Mouse (Mus musculus) liver, postnatal 0 days (tissue): ENCODE measurements around the gene Peg12. TPM values are rescaled to one million over a fixed set of nuclear protein-coding genes. Genes with fewer than 3 reads are reported as not detected.

Experiments
- ATAC-seq: fragments of 200-750 bp; cut with Nextera tagmentation; 2 replicates; pipeline ENCODE4 v1.8.0; 2017; ENCODE audit warnings: mild to moderate bottlenecking, moderate library complexity
- DNase-seq: peaks from one replicate; pipeline ENCODE4 v3.0.0-alpha.2; 2016
- H3K27ac ChIP-seq: fragments of 300-500 bp; sonication (generic); 2 replicates; pipeline ENCODE4 v1.5.1; 2014; ENCODE audit warnings: antibody characterized with exemption, moderate library complexity, mild to moderate bottlenecking, low read depth
- H3K27me3 ChIP-seq: fragments of 300-500 bp; sonication (generic); 2 replicates; pipeline ENCODE4 v1.6.1; 2014; ENCODE audit warnings: low read length, control low read depth, mixed read lengths; ENCODE audit not compliant: insufficient read depth
- H3K36me3 ChIP-seq: fragments of 300-500 bp; sonication (generic); replicated peaks from 2 replicates; pipeline ENCODE4 v1.6.1; 2014; ENCODE audit warnings: mild to moderate bottlenecking, control low read depth, low read length, moderate library complexity, mixed read lengths; ENCODE audit not compliant: insufficient read depth
- H3K4me1 ChIP-seq: fragments of 300-500 bp; sonication (generic); 2 replicates; pipeline ENCODE4 v1.6.1; 2014; ENCODE audit warnings: antibody characterized with exemption, mild to moderate bottlenecking, control low read depth; ENCODE audit not compliant: insufficient read depth
- H3K4me2 ChIP-seq: fragments of 300-500 bp; sonication (generic); 2 replicates; pipeline ENCODE4 v1.6.1; 2014; ENCODE audit warnings: low read depth, mild to moderate bottlenecking, low read length, moderate library complexity, mixed read lengths
- H3K4me3 ChIP-seq: fragments of 300-500 bp; sonication (generic); 2 replicates; pipeline ENCODE4 v1.5.1; 2014; ENCODE audit warnings: low read depth, low read length
- H3K9ac ChIP-seq: fragments of 300-500 bp; sonication (generic); replicated peaks from 2 replicates; pipeline ENCODE4 v1.6.1; 2014; ENCODE audit warnings: mild to moderate bottlenecking, moderate library complexity
- H3K9me3 ChIP-seq: fragments of 300-500 bp; sonication (generic); 2 replicates; pipeline ENCODE4 v1.6.1; 2016; ENCODE audit warnings: mild to moderate bottlenecking, control low read depth, low read length, mixed read lengths
- CTCF ChIP-seq: sonication (generic); IDR thresholded peaks from 2 replicates; pipeline ENCODE4 v1.5.1; 2016; ENCODE audit warnings: antibody characterized with exemption, low read depth
- EP300 ChIP-seq: IDR thresholded peaks from 2 replicates; pipeline ENCODE4 v1.6.1; 2016; ENCODE audit warnings: antibody characterized with exemption, low read depth, mild to moderate bottlenecking
- WGBS: fragments of 180-500 bp; shearing (Covaris S2); extraction: QIAGEN DNeasy Blood & Tissue Kit; methylation state at CpG from one replicate; pipeline ENCODE4 v1.1.7; 2014; ENCODE audit not compliant: insufficient replicate concordance; 5-methylcytosine and 5-hydroxymethylcytosine counted together
- polyA plus RNA-seq: library from polyadenylated mRNA; unstranded; fragments of >200 nt; fragmentation: Nextera tagmentation; extraction: Ambion mirVana; gene quantifications from 2 replicates; pipeline ENCODE4 v1.2.1, GENCODE M21; 2015

The Peg12 gene
- polyA plus RNA-seq, 1 experiment from 2014 or later = 1.3 TPM

DNA sequence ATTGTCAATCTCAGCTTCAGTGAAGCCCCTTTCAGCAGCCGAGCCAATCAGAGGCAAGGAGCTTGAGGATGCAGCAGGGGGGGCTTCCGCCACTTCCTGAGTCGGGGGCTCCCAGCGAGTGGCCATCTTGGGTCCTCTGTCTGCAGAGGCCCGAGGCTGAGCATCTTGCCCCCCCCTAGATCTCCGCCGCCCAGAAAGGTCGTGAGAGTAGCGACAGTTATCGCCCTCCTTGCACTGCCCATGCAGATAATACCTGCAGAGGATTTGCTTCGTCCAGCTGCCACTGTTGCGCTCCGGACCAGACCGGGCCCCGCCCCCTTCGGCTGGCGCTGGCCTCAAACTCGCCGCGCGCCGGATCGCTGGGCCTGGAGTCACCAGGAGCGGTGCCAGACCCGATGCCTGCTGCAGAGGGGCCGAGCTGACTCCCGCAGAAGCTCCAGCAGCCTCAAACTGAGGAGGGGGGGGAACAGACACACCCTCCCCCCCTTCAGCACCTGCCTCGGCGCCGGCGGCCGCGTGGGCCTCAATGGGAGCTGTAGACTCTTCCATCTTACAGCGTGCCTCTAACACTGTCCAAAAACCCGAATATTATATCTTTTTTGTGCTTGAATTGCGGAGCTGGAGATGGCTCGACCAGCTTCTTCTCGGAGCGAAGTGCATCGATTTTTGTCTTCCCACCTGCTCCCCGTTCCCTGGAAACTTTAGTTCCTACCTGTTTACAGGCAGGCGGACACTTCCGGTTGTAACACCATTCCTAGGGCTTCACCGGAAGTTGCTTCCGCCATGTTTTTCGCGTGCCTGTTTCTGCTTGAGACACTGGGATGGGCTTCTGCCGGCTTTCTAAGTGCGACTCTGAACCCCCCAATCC, 44.6 kb downstream of the Peg12 start, which contains the start of gene Mkrn3:
Gene Mkrn3, minus strand, starts transcription at position 647 of the 868 bp plus-strand sequence.
- H3K27me3 ChIP-seq = no peaks in the 10 kb centered on the region
- H3K4me2 ChIP-seq = peak within 1 kb of the TSS; percentile 78
- peak; percentile 64 for ATAC-seq
- H3K4me3 ChIP-seq = peak within 1 kb of the TSS; percentile 62
- H3K9ac ChIP-seq = peak within 1 kb of the TSS; percentile 66
- WGBS = 25% methylated on average over 47 of the region's 49 CpGs
- H3K27ac ChIP-seq = no peak within 1 kb of the TSS
- TF ChIP-seq CTCF (no peak), EP300 (no peak)
- DNase-seq = peak; percentile 73
- H3K9me3 ChIP-seq = peaks cover 4% of the 10 kb centered on the region; the same call in 1 of the 2 replicates
- H3K4me1 ChIP-seq = peaks cover 6% of the 10 kb centered on the region; the same call in 1 of the 2 replicates
- H3K36me3 ChIP-seq = no peaks in the 10 kb centered on the region

DNA sequence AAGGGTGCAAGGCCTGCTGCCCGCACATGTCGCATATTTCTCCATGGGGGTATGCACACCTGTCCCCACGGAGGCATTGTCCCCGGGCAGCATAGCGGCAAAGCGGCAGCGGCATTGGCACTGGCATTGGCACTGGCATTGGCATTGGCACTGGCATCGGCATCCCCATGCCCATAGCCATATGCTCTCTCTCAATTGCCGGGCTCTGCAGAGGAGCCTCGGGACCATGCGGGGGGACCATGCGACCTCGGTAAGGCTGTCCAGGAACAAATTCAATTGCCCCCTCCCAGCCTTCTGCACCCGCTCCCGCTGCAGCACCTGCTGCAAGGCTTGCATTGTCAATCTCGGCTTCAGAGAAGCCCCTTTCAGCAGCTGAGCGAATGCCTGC, 45.2 kb downstream of the Peg12 start:
- 63% methylated on average over 17 of the region's 17 CpGs for WGBS
- Histone ChIP-seq H3K36me3 (no peaks in the 10 kb centered on the region), H3K9ac (no peak overlapping the region), H3K4me3 (peak overlapping the region; percentile 62), H3K9me3 (peaks cover 4% of the 10 kb centered on the region; the same call in 1 of the 2 replicates), H3K4me1 (peaks cover 6% of the 10 kb centered on the region; the same call in 1 of the 2 replicates), H3K27ac (no peak overlapping the region), H3K4me2 (peak overlapping the region; percentile 78), H3K27me3 (no peaks in the 10 kb centered on the region)
- no peak for TF ChIP-seq EP300
- no peak for TF ChIP-seq CTCF
- ATAC-seq = no peak
- DNase-seq = no peak

DNA sequence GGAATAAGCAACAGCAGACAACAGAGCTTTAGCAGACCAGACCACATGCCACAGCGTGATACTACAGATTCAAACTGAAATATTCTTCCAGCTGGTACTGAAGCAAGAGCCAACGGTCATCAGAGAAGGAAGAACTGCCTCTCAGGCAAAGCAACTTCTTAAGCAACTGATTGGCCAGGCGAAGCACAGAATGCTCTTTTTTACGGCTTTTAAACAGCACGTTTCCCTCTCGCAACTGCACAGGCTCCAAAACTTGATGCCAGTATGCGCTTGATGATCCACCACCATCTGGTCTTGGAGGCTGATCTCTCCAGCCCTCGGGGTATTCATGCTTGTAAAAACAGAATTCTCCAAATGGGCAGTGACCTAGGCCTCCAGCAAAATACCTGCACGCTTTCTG, 46.0 kb downstream of the Peg12 start:
- Histone ChIP-seq H3K4me2 (no peak overlapping the region), H3K27ac (no peak overlapping the region), H3K4me1 (peaks cover 6% of the 10 kb centered on the region; the same call in 1 of the 2 replicates), H3K36me3 (no peaks in the 10 kb centered on the region), H3K4me3 (no peak overlapping the region), H3K9ac (no peak overlapping the region), H3K27me3 (no peaks in the 10 kb centered on the region), H3K9me3 (peaks cover 4% of the 10 kb centered on the region; the same call in 1 of the 2 replicates)
- TF ChIP-seq EP300 (no peak), CTCF (no peak)
- DNase-seq (no peak), ATAC-seq (no peak)
- WGBS = 83% methylated on average over 9 of the region's 9 CpGs

DNA sequence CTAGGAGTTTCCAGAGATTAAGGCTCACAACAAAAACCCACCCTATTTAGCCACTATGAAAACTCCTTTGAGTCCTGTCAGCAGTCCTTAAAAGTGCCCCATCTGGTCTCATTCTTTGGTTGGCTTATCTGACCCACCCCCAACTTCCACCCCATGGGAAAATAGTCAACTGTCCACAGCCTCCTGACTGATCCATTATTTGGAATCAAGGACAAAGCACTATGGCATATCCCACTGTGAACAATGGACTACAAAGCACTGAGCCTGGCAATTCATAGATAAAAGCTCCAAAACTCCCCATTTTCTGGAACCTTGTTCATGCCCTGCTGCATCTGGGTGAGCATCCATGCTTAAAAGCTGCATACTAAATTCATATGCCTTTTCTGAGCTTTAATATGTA, 48.1 kb downstream of the Peg12 start:
- H3K36me3 ChIP-seq = no peaks in the 10 kb centered on the region
- no peaks in the 10 kb centered on the region for H3K27me3 ChIP-seq
- ATAC-seq (no peak), DNase-seq (no peak)
- no peak overlapping the region for H3K27ac ChIP-seq
- H3K4me3 ChIP-seq = no peak overlapping the region
- H3K9ac ChIP-seq = no peak overlapping the region
- peaks cover 4% of the 10 kb centered on the region; the same call in 1 of the 2 replicates for H3K9me3 ChIP-seq
- TF ChIP-seq CTCF (no peak), EP300 (no peak)
- peaks cover 6% of the 10 kb centered on the region; the same call in 1 of the 2 replicates for H3K4me1 ChIP-seq
- no peak overlapping the region for H3K4me2 ChIP-seq

DNA sequence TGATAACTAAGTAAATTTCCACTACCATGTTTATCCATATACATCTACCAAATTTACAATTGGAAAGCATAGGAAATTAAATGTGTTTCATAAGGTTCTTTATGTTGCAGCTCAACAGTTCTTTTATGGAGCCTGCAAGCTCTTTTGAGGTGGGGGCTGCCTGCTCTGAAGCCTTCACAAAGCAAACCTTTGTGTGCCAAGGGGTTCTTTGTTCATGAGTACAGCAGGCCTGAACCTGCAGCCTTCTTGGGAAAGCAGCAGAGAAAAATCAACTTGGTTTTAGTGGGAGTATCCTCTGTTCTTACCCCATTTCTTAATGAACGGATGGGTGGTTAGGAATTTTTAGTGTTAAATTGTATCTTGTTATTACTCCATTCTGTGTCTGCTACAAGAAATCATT, 49.1 kb downstream of the Peg12 start:
- no peak for ATAC-seq
- TF ChIP-seq EP300 = no peak
- no peak for TF ChIP-seq CTCF
- Histone ChIP-seq H3K27me3 (no peaks in the 10 kb centered on the region), H3K4me2 (no peak overlapping the region), H3K9me3 (no peaks in the 10 kb centered on the region), H3K36me3 (no peaks in the 10 kb centered on the region), H3K4me3 (no peak overlapping the region), H3K4me1 (peaks cover 6% of the 10 kb centered on the region; the same call in 1 of the 2 replicates), H3K9ac (no peak overlapping the region), H3K27ac (no peak overlapping the region)
- DNase-seq = no peak
- WGBS = 60% methylated on average over 1 of the region's 1 CpGs

Other genes with a start within 250 kb of the Peg12 start
- 2.2 and 2.7 TPM in 2 replicates for gene Ndn, start 117.9 kb downstream of the Peg12 start, polyA plus RNA-seq
- 0.02 TPM in 1 of 2 replicates, not detected in the other for gene Magel2, start 87.5 kb downstream of the Peg12 start, polyA plus RNA-seq
- 0.25 and 0.36 TPM in 2 replicates for gene Mkrn3, start 44.4 kb downstream of the Peg12 start, polyA plus RNA-seq